Mouse (Mus musculus) heart, embryonic 15.5 days (tissue): ENCODE measurements at regions not wholly inside any gene's neighbourhood (a gene's known extent, or its start where the extent isn't known, plus 50 kb on each side); places are given as distances from the start of the nearest gene placed in this dataset.

Experiments
- ATAC-seq: fragments of 200-750 bp; cut with Nextera tagmentation; replicated peaks from 2 replicates; pipeline ENCODE4 v1.8.0; 2017; ENCODE audit warnings: low read depth, moderate TSS enrichment; ENCODE audit not compliant: insufficient number of reproducible peaks, insufficient read depth, low FRiP score
- H3K27ac ChIP-seq: fragments of 300-500 bp; sonication (generic); 2 replicates; pipeline ENCODE4 v1.5.1; 2015; ENCODE audit warnings: mild to moderate bottlenecking, inconsistent platforms
- H3K27me3 ChIP-seq: fragments of 300-500 bp; sonication (generic); 2 replicates; pipeline ENCODE4 v1.6.1; 2015; ENCODE audit warnings: inconsistent platforms
- H3K36me3 ChIP-seq: fragments of 300-500 bp; sonication (generic); 2 replicates; pipeline ENCODE4 v1.6.1; 2015; ENCODE audit warnings: mild to moderate bottlenecking, inconsistent platforms
- H3K4me1 ChIP-seq: fragments of 300-500 bp; sonication (generic); replicated peaks from 2 replicates; pipeline ENCODE4 v1.6.1; 2015; ENCODE audit warnings: inconsistent platforms
- H3K4me2 ChIP-seq: fragments of 300-500 bp; sonication (generic); 2 replicates; pipeline ENCODE4 v1.6.1; 2015; ENCODE audit warnings: inconsistent platforms, mild to moderate bottlenecking, moderate library complexity
- H3K4me3 ChIP-seq: fragments of 300-500 bp; sonication (generic); 2 replicates; pipeline ENCODE4 v1.5.1; 2015; ENCODE audit warnings: mild to moderate bottlenecking, inconsistent platforms
- H3K9ac ChIP-seq: fragments of 300-500 bp; sonication (generic); 2 replicates; pipeline ENCODE4 v1.6.1; 2015; ENCODE audit warnings: mild to moderate bottlenecking, inconsistent platforms
- H3K9me3 ChIP-seq: fragments of 300-500 bp; sonication (generic); replicated peaks from 2 replicates; pipeline ENCODE4 v1.6.1; 2016; ENCODE audit warnings: inconsistent platforms
- WGBS: fragments of 180-500 bp; shearing (Covaris S2); methylation state at CpG from one replicate; pipeline ENCODE4 v1.1.7; 2015; ENCODE audit warnings: mixed read lengths; 5-methylcytosine and 5-hydroxymethylcytosine counted together

DNA sequence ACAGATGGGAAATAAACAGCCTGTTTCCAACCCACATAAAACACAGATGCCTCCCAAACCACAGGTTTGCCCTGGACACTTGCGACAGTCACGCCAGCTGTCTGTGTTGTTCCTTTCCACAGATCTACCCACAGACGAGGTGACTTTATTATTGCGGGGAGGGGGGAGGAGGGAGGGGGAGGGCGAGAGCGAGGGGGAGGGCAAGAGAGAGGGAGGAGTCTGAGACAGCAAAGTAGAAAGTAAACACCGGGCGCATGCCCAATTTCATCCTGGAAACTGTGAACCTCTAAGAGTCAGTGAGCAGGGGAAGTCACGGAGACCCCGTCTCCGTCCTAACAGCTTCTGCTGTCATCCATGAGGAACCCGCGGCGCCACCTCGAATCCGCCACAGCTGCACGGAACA is 155.8 kb downstream of the Dyrk2 start:
- H3K9ac ChIP-seq = no peak overlapping the region
- H3K9me3 ChIP-seq = no peaks in the 10 kb centered on the region
- H3K4me2 ChIP-seq = no peak overlapping the region
- no peaks in the 10 kb centered on the region for H3K36me3 ChIP-seq
- WGBS = 85% methylated on average over 17 of the region's 17 CpGs
- no peak overlapping the region for H3K27ac ChIP-seq
- H3K4me1 ChIP-seq = peaks cover 18% of the 10 kb centered on the region
- no peak for ATAC-seq
- no peaks in the 10 kb centered on the region for H3K27me3 ChIP-seq
- no peak overlapping the region for H3K4me3 ChIP-seq

DNA sequence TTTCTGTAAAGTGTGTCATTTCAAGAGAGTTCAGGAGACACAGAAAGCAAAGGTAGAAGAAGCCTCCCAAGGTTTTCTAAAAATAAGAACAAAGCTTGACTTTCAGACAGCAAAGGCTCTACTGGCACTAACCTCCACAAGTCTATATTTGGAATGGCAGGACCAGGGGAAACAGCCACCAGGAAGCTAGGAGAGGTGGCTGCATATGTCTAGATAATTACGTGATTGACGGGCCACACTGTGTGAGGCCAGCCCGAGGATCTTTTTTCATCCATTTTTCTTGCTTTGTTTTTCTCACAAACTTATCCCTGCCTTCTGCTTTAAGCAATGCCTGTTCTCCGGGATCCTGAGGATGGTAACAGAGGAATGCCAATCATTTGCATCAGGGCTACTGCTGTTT is 155.4 kb downstream of the Dyrk2 start:
- WGBS = 33% methylated on average over 4 of the region's 4 CpGs
- Histone ChIP-seq H3K4me1 (peaks cover 18% of the 10 kb centered on the region), H3K27me3 (no peaks in the 10 kb centered on the region), H3K9me3 (no peaks in the 10 kb centered on the region), H3K36me3 (no peaks in the 10 kb centered on the region), H3K27ac (no peak overlapping the region), H3K4me2 (no peak overlapping the region), H3K4me3 (no peak overlapping the region), H3K9ac (no peak overlapping the region)
- no peak for ATAC-seq

DNA sequence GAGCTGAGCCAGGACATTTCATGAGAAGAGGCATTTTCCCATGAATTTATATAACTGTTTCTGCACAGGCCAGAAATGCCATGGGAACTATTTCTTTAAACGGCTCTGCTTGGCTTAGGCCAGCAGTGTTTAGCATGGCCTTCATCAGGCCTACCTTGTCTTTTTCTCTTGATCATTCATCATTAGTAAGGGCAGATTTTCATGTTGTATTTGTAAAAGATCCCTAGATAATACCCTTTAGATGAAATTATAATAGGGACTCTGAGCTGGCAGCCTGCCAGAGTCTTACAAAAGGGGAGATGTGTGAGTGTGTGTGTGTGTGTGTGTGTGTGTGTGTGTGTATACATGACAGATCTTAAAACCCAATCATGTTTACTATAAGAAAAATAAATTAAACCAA is 149.4 kb downstream of the Dyrk2 start:
- Histone ChIP-seq H3K27ac (no peak overlapping the region), H3K27me3 (no peaks in the 10 kb centered on the region), H3K4me2 (no peak overlapping the region), H3K4me3 (no peak overlapping the region), H3K9me3 (no peaks in the 10 kb centered on the region), H3K36me3 (no peaks in the 10 kb centered on the region), H3K9ac (no peak overlapping the region), H3K4me1 (peaks cover 16% of the 10 kb centered on the region)
- no peak for ATAC-seq
- 36% methylated on average over 1 of the region's 1 CpGs for WGBS

DNA sequence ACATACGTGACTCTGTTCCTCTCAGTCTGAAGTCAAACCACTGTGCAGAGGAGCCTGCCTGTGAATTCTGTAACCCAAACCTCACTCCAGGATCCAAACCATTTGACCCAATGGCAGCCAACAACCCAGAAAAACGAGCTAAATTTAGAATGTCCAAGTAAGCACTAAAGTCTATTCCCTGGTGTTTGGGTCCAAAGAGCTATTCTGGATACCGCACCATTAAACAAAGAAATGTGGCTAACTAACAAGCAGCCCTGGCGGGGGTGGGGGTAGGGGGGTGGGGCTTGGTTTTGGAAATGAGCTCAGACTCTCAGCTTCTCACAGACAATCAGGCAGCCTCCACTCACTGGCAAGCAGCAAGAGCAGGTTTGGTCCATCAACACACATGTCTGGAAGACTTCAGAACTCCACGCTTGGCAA is 147.9 kb downstream of the Dyrk2 start:
- no peaks in the 10 kb centered on the region for H3K9me3 ChIP-seq

DNA sequence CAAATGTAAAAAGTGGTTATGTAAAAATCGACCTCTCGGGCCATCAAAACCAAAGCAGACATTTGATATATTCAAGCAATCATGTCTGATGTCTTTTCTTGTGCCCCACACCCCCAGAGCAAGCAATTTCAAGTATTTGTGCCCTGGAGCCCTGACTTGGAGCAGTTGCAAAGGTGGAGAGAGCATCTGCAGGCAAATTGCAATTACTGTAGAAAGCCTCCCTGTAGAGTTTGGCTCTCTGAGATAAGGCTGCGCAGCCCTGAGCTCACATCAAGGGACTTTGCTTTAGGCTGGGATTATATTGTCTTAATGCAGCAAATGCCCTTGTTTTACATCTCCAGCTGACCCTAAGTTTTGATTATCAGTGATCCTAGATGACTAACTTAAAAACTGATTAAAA is 147.3 kb downstream of the Dyrk2 start:
- Histone ChIP-seq H3K27ac (peak overlapping the region; percentile 32; the same call in 1 of the 2 replicates), H3K27me3 (no peaks in the 10 kb centered on the region)
- 44% methylated on average over 3 of the region's 3 CpGs for WGBS

More for the DNA sequence above, 147.9 kb downstream of the Dyrk2 start:
- Histone ChIP-seq H3K27me3 (no peaks in the 10 kb centered on the region), H3K9ac (no peak overlapping the region), H3K4me2 (no peak overlapping the region), H3K36me3 (no peaks in the 10 kb centered on the region), H3K4me1 (peaks cover 16% of the 10 kb centered on the region), H3K4me3 (no peak overlapping the region), H3K27ac (peak overlapping the region; percentile 32; the same call in 1 of the 2 replicates)
- ATAC-seq = 0 out of 2 replicates have a peak, but pooled peaks have one; percentile 18
- WGBS = 43% methylated on average over 5 of the region's 5 CpGs

DNA sequence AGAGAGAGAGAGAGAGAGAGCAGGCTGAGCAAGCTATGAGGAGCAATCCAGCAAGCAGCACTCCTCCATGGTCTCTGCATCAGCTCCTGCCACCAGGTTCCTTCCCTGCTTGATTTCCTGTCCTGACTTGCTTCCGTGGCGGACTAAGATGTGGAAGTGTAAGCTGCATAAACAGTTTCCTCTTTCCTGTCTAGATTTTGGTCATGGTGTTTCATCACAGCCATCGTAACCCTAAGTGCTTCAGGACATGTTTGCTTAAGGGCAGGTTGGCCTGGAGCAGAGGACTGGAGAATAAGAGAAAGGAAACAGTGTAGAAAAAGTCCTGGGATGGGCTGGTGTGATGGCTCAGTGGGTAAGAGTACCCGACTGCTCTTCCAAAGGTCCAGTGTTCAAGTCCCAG is 133.9 kb downstream of the Dyrk2 start:
- Histone ChIP-seq H3K9ac (no peak overlapping the region), H3K4me3 (no peak overlapping the region), H3K9me3 (no peaks in the 10 kb centered on the region)

More for the DNA sequence above, 147.3 kb downstream of the Dyrk2 start:
- H3K36me3 ChIP-seq = no peaks in the 10 kb centered on the region
- no peaks in the 10 kb centered on the region for H3K9me3 ChIP-seq
- no peak overlapping the region for H3K9ac ChIP-seq
- no peak for ATAC-seq
- H3K4me3 ChIP-seq = no peak overlapping the region
- peaks cover 16% of the 10 kb centered on the region for H3K4me1 ChIP-seq
- no peak overlapping the region for H3K4me2 ChIP-seq

DNA sequence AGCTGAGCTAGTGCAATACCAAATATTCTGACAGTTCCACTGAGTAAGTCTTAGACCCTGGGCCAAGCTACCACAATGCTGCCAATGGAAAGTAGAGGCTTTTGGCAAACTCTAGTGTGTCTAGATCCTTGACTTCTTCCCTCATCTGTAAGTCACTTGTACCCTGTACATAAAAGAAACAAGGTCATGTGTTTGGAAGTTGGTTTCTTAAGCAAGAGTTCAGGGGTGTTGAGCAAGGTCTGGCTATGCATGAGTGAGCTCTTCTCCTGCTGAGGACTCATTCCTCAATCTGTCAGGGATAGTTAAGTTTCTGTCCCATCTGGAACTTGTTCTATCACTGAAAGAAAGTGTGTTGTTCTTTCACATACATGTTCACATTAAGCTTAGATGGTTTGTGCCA is 132.9 kb downstream of the Dyrk2 start:
- Histone ChIP-seq H3K27ac (no peak overlapping the region), H3K4me2 (no peak overlapping the region), H3K27me3 (no peaks in the 10 kb centered on the region), H3K4me3 (no peak overlapping the region), H3K9me3 (no peaks in the 10 kb centered on the region), H3K9ac (no peak overlapping the region), H3K4me1 (no peaks in the 10 kb centered on the region), H3K36me3 (no peaks in the 10 kb centered on the region)
- ATAC-seq = no peak

More for the DNA sequence above, 133.9 kb downstream of the Dyrk2 start:
- no peaks in the 10 kb centered on the region for H3K27me3 ChIP-seq
- H3K27ac ChIP-seq = no peak overlapping the region
- H3K4me1 ChIP-seq = no peaks in the 10 kb centered on the region
- WGBS = 84% methylated on average over 4 of the region's 4 CpGs
- ATAC-seq = no peak
- no peak overlapping the region for H3K4me2 ChIP-seq
- H3K36me3 ChIP-seq = no peaks in the 10 kb centered on the region

DNA sequence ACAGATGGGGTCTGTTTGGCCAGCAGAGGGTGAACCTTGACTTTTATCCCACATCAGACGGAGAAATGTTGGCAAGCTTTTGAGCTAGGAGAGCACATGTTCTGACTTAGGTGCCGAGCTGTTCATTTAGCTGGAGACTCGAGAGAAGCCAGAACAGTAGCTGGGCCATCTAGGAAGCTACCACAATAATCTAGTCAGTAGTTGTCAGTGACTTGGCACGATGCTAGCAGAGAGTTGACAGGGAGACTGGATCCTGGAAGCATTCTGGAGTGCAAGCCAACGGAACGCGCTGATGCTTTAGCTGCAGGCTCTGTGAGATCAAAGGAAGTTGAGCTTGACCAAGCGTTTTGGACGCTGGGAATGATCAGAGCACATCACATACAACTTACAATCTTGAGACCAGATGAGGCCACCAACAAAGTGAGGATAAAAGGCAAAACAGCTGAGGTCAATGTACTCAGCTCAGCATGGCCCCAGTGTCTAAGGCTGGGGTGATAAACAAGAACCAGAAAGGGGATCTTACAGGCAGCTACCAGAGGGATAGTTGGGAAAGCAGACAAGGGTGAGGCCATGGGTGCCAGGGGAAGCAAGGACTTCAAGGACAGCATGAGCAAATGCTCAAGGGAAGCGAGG is 130.0 kb downstream of the Dyrk2 start:
- 63% methylated on average over 10 of the region's 10 CpGs for WGBS
- no peak for ATAC-seq

DNA sequence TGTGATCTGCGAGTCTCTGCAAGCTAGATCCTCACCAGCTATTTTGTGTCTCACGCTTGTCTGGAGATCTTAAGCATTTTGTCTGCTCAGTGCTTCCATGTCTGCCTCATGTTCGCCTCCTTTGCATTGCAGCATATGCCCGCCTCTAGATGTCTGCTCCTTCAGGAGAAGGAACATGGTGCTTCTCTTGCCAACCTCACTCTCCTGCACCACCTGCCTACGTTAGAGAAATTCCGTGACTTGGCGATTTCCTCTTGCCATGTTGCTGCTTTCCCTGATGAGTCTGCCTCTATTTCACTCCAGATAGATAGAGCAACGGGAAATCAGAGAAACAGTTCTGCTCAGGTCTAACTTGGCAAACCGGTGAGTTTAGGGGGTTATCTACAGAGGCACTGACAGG is 126.2 kb downstream of the Dyrk2 start:
- Histone ChIP-seq H3K27me3 (no peaks in the 10 kb centered on the region), H3K4me1 (peaks cover 19% of the 10 kb centered on the region), H3K27ac (no peak overlapping the region), H3K9ac (no peak overlapping the region), H3K4me3 (no peak overlapping the region), H3K9me3 (no peaks in the 10 kb centered on the region), H3K4me2 (no peak overlapping the region), H3K36me3 (no peaks in the 10 kb centered on the region)
- WGBS = 86% methylated on average over 9 of the region's 9 CpGs
- no peak for ATAC-seq

More for the DNA sequence above, 130.0 kb downstream of the Dyrk2 start:
- Histone ChIP-seq H3K4me3 (no peak overlapping the region), H3K27me3 (no peaks in the 10 kb centered on the region), H3K9me3 (no peaks in the 10 kb centered on the region), H3K27ac (no peak overlapping the region), H3K4me1 (no peaks in the 10 kb centered on the region), H3K36me3 (no peaks in the 10 kb centered on the region), H3K9ac (no peak overlapping the region), H3K4me2 (no peak overlapping the region)

DNA sequence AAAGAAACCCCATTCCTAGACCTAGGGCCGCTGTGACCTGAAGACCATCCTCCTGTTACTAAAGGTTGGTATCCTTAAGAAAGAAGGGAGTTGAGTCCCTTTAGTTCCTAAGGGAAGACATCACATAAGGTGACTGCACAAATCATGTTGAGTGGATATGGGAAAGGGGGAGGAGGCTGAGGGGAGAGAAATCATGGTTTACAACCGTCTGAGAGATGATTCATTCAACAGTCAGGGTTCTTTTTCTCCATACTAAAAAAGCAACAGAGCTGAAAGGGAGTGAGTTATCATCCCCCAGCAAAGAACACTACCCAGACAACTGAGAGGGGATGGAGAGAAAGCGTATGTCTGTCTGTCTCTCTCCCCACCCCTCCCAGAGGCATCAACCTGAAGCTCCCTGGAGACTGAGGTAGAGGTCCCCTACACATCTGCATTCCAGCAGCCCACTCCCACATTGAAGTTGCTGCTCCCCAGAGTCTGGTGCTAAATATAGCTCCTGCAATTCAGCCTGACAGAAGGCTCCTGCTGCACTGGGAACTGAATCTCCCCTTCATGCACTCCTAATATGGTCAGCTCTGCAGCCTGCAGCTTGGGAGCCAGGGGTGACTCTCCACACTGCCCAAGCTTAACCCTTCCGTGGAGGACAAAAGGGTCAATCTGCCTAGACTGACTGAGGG is 123.2 kb downstream of the Dyrk2 start:
- ATAC-seq = peak; percentile 93
- Histone ChIP-seq H3K36me3 (no peaks in the 10 kb centered on the region), H3K4me3 (no peak overlapping the region), H3K4me1 (peaks cover 19% of the 10 kb centered on the region), H3K4me2 (0 out of 2 replicates have a peak overlapping the region, but pooled peaks have one; percentile 16), H3K9ac (no peak overlapping the region), H3K27me3 (no peaks in the 10 kb centered on the region), H3K9me3 (no peaks in the 10 kb centered on the region), H3K27ac (peak overlapping the region; percentile 96)
- WGBS = 38% methylated on average over 4 of the region's 4 CpGs

DNA sequence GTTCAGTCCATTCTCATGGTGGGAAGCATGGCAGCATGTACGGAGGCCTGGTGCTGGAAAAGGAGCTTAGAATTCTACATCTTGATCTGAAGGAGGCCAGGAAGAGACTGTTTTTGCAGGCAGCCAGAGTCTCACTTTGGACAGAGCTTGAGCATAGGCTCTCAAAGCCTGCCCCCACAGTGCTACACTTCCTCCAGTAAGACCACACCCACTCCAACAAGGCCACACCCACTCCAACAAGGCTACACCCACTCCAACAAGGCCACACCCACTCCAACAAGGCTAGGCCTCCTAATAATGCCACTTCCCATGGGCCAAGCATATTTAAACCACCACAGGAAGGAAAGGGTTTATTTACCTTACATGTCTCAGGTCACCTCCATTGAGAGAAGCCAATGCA is 121.0 kb downstream of the Dyrk2 start:
- H3K27me3 ChIP-seq = no peaks in the 10 kb centered on the region
- H3K27ac ChIP-seq = no peak overlapping the region
- no peaks in the 10 kb centered on the region for H3K9me3 ChIP-seq
- H3K36me3 ChIP-seq = no peaks in the 10 kb centered on the region
- no peak for ATAC-seq
- H3K9ac ChIP-seq = no peak overlapping the region
- no peak overlapping the region for H3K4me3 ChIP-seq
- H3K4me2 ChIP-seq = no peak overlapping the region
- WGBS = 82% methylated on average over 1 of the region's 1 CpGs
- peaks cover 23% of the 10 kb centered on the region for H3K4me1 ChIP-seq

DNA sequence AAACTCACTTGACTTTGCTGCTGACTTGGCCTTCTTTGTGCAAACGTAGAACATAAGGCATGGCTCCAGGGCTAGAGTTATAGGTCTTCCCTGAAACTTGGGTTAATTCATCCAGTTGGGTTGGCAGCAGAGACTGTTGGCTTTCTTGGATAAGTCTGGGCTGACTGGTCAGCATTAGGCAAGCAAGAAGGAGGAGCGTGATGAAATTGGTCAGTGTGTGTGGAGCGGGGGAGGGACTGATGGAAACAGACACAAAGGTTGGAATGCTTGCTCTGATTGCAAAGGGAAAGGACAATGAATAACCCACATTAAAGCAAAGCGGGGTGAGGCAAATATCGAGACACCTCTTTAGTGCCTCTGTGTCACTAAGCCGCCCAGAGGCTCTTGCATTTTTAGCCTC is 120.3 kb downstream of the Dyrk2 start:
- Histone ChIP-seq H3K4me2 (no peak overlapping the region), H3K36me3 (no peaks in the 10 kb centered on the region), H3K27me3 (no peaks in the 10 kb centered on the region), H3K9me3 (no peaks in the 10 kb centered on the region), H3K9ac (no peak overlapping the region), H3K27ac (no peak overlapping the region), H3K4me1 (peaks cover 23% of the 10 kb centered on the region), H3K4me3 (no peak overlapping the region)
- no peak for ATAC-seq
- 81% methylated on average over 6 of the region's 6 CpGs for WGBS
